Mouse (Mus musculus) stomach, postnatal 0 days (tissue): ENCODE results near the gene Mc3r.

Experiments
- CTCF ChIP-seq: IDR thresholded peaks from 2 replicates; pipeline ENCODE4 v1.5.1; 2016; ENCODE audit warnings: antibody characterized with exemption, low read depth, mild to moderate bottlenecking, moderate library complexity
- EP300 ChIP-seq: optimal IDR thresholded peaks from 2 replicates; pipeline ENCODE3; 2016; ENCODE audit warnings: antibody characterized with exemption

GRCm38 (mm10) chr2:172298542-172298941 is 50.2 kb downstream of the Mc3r start:
- TF ChIP-seq EP300 (no peak), CTCF (no peak)
